24 mouse cellular contexts compared by ENCODE assay signal in the genomic region with DNA sequence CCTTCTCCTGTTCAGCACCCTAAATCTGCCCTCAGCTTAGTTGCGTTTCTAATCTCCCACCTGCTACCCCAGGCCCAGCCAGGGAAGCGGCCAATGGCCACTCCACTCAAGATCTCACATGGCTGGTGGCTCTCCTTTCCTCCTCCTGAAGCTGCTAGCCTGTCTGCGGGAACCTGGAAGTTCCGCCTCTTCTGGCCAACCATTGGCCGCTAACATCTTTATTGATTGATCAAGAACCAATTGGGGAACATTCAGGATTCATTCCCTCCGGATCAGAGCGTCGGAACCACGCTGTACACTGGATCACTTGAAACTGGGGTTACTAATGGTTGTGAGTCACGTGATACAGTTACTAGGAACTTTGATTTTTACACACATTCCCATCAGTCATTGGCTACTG. TPM values are rescaled to one million over a fixed set of nuclear protein-coding genes. Genes with fewer than 3 reads are reported as not detected.
A peak's percentile ranks its signal among the peaks of the same experiment; 100 is the strongest.
DNase-seq lines count a peak whose midpoint lies in the region; ATAC-seq and TF ChIP-seq lines count a peak whose summit lies in the region.
"Had no signal": no experiment of that assay in that cellular context is flagged by ENCODE, and none has a peak within 500 bp of the region (broad histone marks: within the 10 kb centered on the region; RNA-seq: fewer than 3 reads in every experiment).

No protein-coding gene starts in this region.

- H3K27me3 ChIP-seq in lung, embryonic 14.5 days (ENCODE audit: insufficient read depth, low read length), result no peaks in the 10 kb centered on the region
- no peaks in the 10 kb centered on the region for H3K27me3 ChIP-seq in lung, embryonic 16.5 days (ENCODE audit: control insufficient read depth, insufficient read depth, low read depth, low read length)
- H3K27me3 ChIP-seq: forebrain, embryonic 13.5 days; midbrain, embryonic 13.5 days; neural tube, embryonic 13.5 days had no signal

- H3K9ac ChIP-seq in lung, embryonic 14.5 days, result no peak overlapping the region
- H3K9ac ChIP-seq in lung, embryonic 16.5 days (ENCODE audit: low read length), result no peak overlapping the region
- H3K9ac ChIP-seq: forebrain, embryonic 13.5 days; liver, embryonic 14.5 days; midbrain, embryonic 13.5 days; neural tube, embryonic 13.5 days had no signal

- H3K4me3 ChIP-seq in lung, embryonic 14.5 days (ENCODE audit: low read depth, low read length), result no peak overlapping the region
- no peak overlapping the region for H3K4me3 ChIP-seq in lung, embryonic 16.5 days (ENCODE audit: low read length)
- H3K4me3 ChIP-seq: forebrain, embryonic 13.5 days; midbrain, embryonic 13.5 days; neural tube, embryonic 13.5 days had no signal

- H3K27ac ChIP-seq in lung, embryonic 14.5 days (ENCODE audit: low read depth), result no peak overlapping the region
- no peak overlapping the region for H3K27ac ChIP-seq in lung, embryonic 16.5 days (ENCODE audit: low read length)
- H3K27ac ChIP-seq: forebrain, embryonic 13.5 days; kidney, postnatal 0 days; liver, embryonic 14.5 days; macrophage; midbrain, embryonic 13.5 days; neural tube, embryonic 13.5 days had no signal

- ATAC-seq in lung, embryonic 14.5 days (ENCODE audit: insufficient read depth), result peak; percentile 24; the same call in 1 of the 2 replicates
- ATAC-seq in lung, embryonic 16.5 days (ENCODE audit: low read depth), result peak; percentile 56; the same call in 1 of the 2 replicates
- ATAC-seq: activated CD4-positive, CD25-positive, alpha-beta regulatory T cell, adult 4 months; forebrain, embryonic 13.5 days; hindbrain, embryonic 16.5 days; midbrain, embryonic 13.5 days had no signal

- WGBS in lung, embryonic 14.5 days, result 80% methylated on average over 10 of the region's 10 CpGs
- 85% methylated on average over 10 of the region's 10 CpGs for WGBS in lung, embryonic 16.5 days

- no peak overlapping the region for H3K4me2 ChIP-seq in lung, embryonic 14.5 days
- 0 out of 2 replicates have a peak overlapping the region, but pooled peaks have one; percentile 7 for H3K4me2 ChIP-seq in lung, embryonic 16.5 days (ENCODE audit: low read depth, low read length)
- H3K4me2 ChIP-seq: forebrain, embryonic 13.5 days; midbrain, embryonic 13.5 days; neural tube, embryonic 13.5 days had no signal

- no peak for TF ChIP-seq CTCF in lung, embryonic 14.5 days (IDR thresholded peaks at IDR 0.05; ENCODE audit: low read depth)

- no peaks in the 10 kb centered on the region for H3K36me3 ChIP-seq in lung, embryonic 14.5 days (ENCODE audit: insufficient read depth)
- no peaks in the 10 kb centered on the region for H3K36me3 ChIP-seq in lung, embryonic 16.5 days (ENCODE audit: control insufficient read depth, insufficient read depth, low read length)
- H3K36me3 ChIP-seq: midbrain, embryonic 13.5 days; neural tube, embryonic 13.5 days had no signal

- peaks cover 3% of the 10 kb centered on the region; the same call in 1 of the 2 replicates for H3K9me3 ChIP-seq in lung, embryonic 14.5 days (ENCODE audit: low read depth, low read length)
- H3K9me3 ChIP-seq in lung, embryonic 16.5 days (ENCODE audit: control insufficient read depth, low read length), result peaks cover 4% of the 10 kb centered on the region; the same call in 1 of the 2 replicates
- H3K9me3 ChIP-seq: forebrain, embryonic 13.5 days had no signal

- peak; percentile 25 for DNase-seq in adrenal gland, postnatal 14 days
- no peak for DNase-seq in adrenal gland, adult 8-10 months
- peak; percentile 39 for DNase-seq in lung, embryonic 14.5 days
- no peak for DNase-seq in lung, postnatal 25 days (ENCODE audit: low spot score)
- no peak for DNase-seq in right cerebral cortex, postnatal 36 days (ENCODE audit: low spot score in 2 of 2)
- no peak for DNase-seq in T-cell, adult 2 months (ENCODE audit: low spot score)
- DNase-seq: cerebellum, adult 2 months; cerebellum, postnatal 14 days; gastrocnemius, postnatal 10 days; heart, postnatal 14 days; layer of hippocampus, adult 9-11 months; liver; thymus, adult 18-20 months; thymus, postnatal 25 days had no signal

- no peaks in the 10 kb centered on the region for H3K4me1 ChIP-seq in lung, embryonic 14.5 days (ENCODE audit: insufficient read depth)
- H3K4me1 ChIP-seq in lung, embryonic 16.5 days (replicated peaks; ENCODE audit: control insufficient read depth, insufficient read depth, low read length), result peaks cover 4% of the 10 kb centered on the region; the same call in 1 of the 2 replicates
- H3K4me1 ChIP-seq: forebrain, embryonic 13.5 days; midbrain, embryonic 13.5 days; neural tube, embryonic 13.5 days had no signal

RNA-seq across cellular contexts. Expression of a gene that starts 12.4 kb away (rescaled TPM):
- total RNA-seq in adrenal gland, postnatal 14 days (2021), result 13.6 and 15.2 TPM in 2 replicates
- 10 to 100 TPM in 3 of 4 experiments, 1 to 10 TPM in 1; 9.6 to 13.5 (median 12.3) TPM for total RNA-seq in adrenal gland, adult 8-10 months (2022)
- 11.7 and 11.9 TPM in 2 replicates for polyA plus RNA-seq in lung, embryonic 14.5 days (2014; fragmentation: Nextera tagmentation; extraction: Ambion mirVana)
- polyA plus RNA-seq in lung, embryonic 16.5 days (2015; fragmentation: Nextera tagmentation; extraction: Ambion mirVana), result 10.7 and 11.6 TPM in 2 replicates
- total RNA-seq: megakaryocyte-erythroid progenitor cell, adult 5-6 weeks had no signal
- polyA plus RNA-seq: activated CD4-positive, CD25-positive, alpha-beta regulatory T cell, adult 4 months; macrophage had no signal

Comparison
In these comparisons a context has a peak if more than half of its experiments do, and no peak if none do; other contexts are left out.
1. DNase-seq: peak in adrenal gland, postnatal 14 days (single experiment) and lung, embryonic 14.5 days (single experiment); none in adrenal gland, adult 8-10 months (single experiment), lung, postnatal 25 days (single experiment), right cerebral cortex, postnatal 36 days (0 of 2) and T-cell, adult 2 months (single experiment).